ENCODE assay signal across 10 mouse cellular contexts in the genomic region with DNA sequence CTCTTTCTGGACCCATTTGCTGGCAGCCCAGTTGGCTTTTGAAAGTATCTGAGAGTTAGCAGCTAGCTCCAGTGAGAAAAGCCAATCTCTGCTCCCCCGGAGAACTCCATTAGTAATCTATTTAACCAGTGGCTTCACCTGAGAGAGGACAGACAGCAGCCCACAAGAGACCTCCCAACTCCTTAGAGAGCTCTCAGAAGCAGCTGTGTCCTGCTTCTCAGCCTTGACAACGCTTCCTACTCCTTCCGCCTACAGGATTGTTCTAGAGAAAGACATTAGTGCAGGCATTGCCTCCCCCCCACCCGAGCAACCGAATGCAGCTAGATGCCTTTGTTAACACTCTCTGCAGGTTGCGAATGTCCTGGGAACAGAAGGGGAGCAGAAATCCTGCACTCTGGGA. TPM values are rescaled to one million over a fixed set of nuclear protein-coding genes. Genes with fewer than 3 reads are reported as not detected.
DNase-seq lines count a peak whose midpoint lies in the region; ATAC-seq lines count a peak whose summit lies in the region.
"Had no signal": no experiment of that assay in that cellular context is flagged by ENCODE, and none has a peak within 500 bp of the region (broad histone marks: within the 10 kb centered on the region; RNA-seq: fewer than 3 reads in every experiment).

No protein-coding gene starts in this region.

- no peak overlapping the region for H3K4me3 ChIP-seq in forebrain, embryonic 13.5 days
- H3K4me3 ChIP-seq in forebrain, embryonic 12.5 days (replicated peaks) = no peak overlapping the region
- H3K4me3 ChIP-seq in midbrain, embryonic 10.5 days = no peak overlapping the region
- H3K4me3 ChIP-seq in midbrain, embryonic 13.5 days (replicated peaks) = no peak overlapping the region
- H3K4me3 ChIP-seq: megakaryocyte, embryonic 14.5 days had no signal

- H3K36me3 ChIP-seq in forebrain, embryonic 13.5 days (ENCODE audit: poor library complexity, severe bottlenecking) = no peaks in the 10 kb centered on the region
- H3K36me3 ChIP-seq in forebrain, embryonic 12.5 days (replicated peaks) = no peaks in the 10 kb centered on the region
- no peaks in the 10 kb centered on the region for H3K36me3 ChIP-seq in midbrain, embryonic 10.5 days
- no peaks in the 10 kb centered on the region for H3K36me3 ChIP-seq in midbrain, embryonic 13.5 days

- H3K4me2 ChIP-seq in forebrain, embryonic 13.5 days = no peak overlapping the region
- no peak overlapping the region for H3K4me2 ChIP-seq in forebrain, embryonic 12.5 days
- no peak overlapping the region for H3K4me2 ChIP-seq in midbrain, embryonic 13.5 days (replicated peaks)

- no peak overlapping the region for H3K27ac ChIP-seq in forebrain, embryonic 13.5 days
- H3K27ac ChIP-seq in forebrain, embryonic 12.5 days = no peak overlapping the region
- no peak overlapping the region for H3K27ac ChIP-seq in midbrain, embryonic 10.5 days (replicated peaks)
- no peak overlapping the region for H3K27ac ChIP-seq in midbrain, embryonic 13.5 days

- 14% methylated on average over 6 of the region's 6 CpGs for WGBS in forebrain, embryonic 13.5 days
- WGBS in forebrain, embryonic 12.5 days = 12% methylated on average over 6 of the region's 6 CpGs
- WGBS in midbrain, embryonic 10.5 days = 15% methylated on average over 6 of the region's 6 CpGs
- 16% methylated on average over 6 of the region's 6 CpGs for WGBS in midbrain, embryonic 13.5 days

- no peaks in the 10 kb centered on the region for H3K27me3 ChIP-seq in forebrain, embryonic 13.5 days
- no peaks in the 10 kb centered on the region for H3K27me3 ChIP-seq in forebrain, embryonic 12.5 days
- H3K27me3 ChIP-seq in midbrain, embryonic 10.5 days (ENCODE audit: low read depth, poor library complexity, severe bottlenecking) = no peaks in the 10 kb centered on the region
- H3K27me3 ChIP-seq in midbrain, embryonic 13.5 days = no peaks in the 10 kb centered on the region

- DNase-seq in midbrain, embryonic 10.5 days (ENCODE audit: low spot score) = peak; percentile 18
- DNase-seq in kidney, postnatal 4 days = peak; percentile 21 to 34
- DNase-seq in retina, embryonic 14.5 days (ENCODE audit: low spot score) = peak; percentile 42
- DNase-seq in adrenal gland, postnatal 25 days = no peak
- no peak for DNase-seq in cerebellum, postnatal 25 days
- DNase-seq: cerebellum, postnatal 14 days had no signal

- H3K4me1 ChIP-seq in forebrain, embryonic 13.5 days = 0 out of 2 replicates have a peak, but pooled peaks cover 4% of the 10 kb centered on the region
- H3K4me1 ChIP-seq in forebrain, embryonic 12.5 days = peaks cover 5% of the 10 kb centered on the region
- peaks cover 6% of the 10 kb centered on the region for H3K4me1 ChIP-seq in midbrain, embryonic 10.5 days
- H3K4me1 ChIP-seq in midbrain, embryonic 13.5 days (replicated peaks) = peaks cover 8% of the 10 kb centered on the region; the same call in 1 of the 2 replicates
- H3K4me1 ChIP-seq: megakaryocyte, embryonic 14.5 days had no signal

- no peak overlapping the region for H3K9ac ChIP-seq in forebrain, embryonic 13.5 days
- no peak overlapping the region for H3K9ac ChIP-seq in forebrain, embryonic 12.5 days
- H3K9ac ChIP-seq in midbrain, embryonic 13.5 days (replicated peaks) = no peak overlapping the region

- ATAC-seq in forebrain, embryonic 13.5 days = 0 out of 2 replicates have a peak, but pooled peaks have one; percentile 19
- no peak for ATAC-seq in forebrain, embryonic 12.5 days (ENCODE audit: low FRiP score)
- ATAC-seq in midbrain, embryonic 13.5 days = no peak

- no peaks in the 10 kb centered on the region for H3K9me3 ChIP-seq in forebrain, embryonic 13.5 days (replicated peaks)
- H3K9me3 ChIP-seq in forebrain, embryonic 12.5 days = no peaks in the 10 kb centered on the region
- no peaks in the 10 kb centered on the region for H3K9me3 ChIP-seq in midbrain, embryonic 10.5 days (replicated peaks)
- H3K9me3 ChIP-seq in midbrain, embryonic 13.5 days = no peaks in the 10 kb centered on the region

RNA-seq across cellular contexts. Expression of a gene that starts 59.6 kb away (rescaled TPM):
- 0.53 and 1.2 TPM in 2 replicates for polyA plus RNA-seq in forebrain, embryonic 13.5 days (2015; fragmentation: Nextera tagmentation; extraction: Ambion mirVana)
- 0.37 and 0.59 TPM in 2 replicates for polyA plus RNA-seq in forebrain, embryonic 12.5 days (2016; fragmentation: Nextera tagmentation; extraction: Ambion mirVana)
- polyA plus RNA-seq in midbrain, embryonic 10.5 days (2016; fragmentation: Nextera tagmentation; extraction: Ambion mirVana) = 0.07 and 0.31 TPM in 2 replicates
- 2.5 and 2.7 TPM in 2 replicates for polyA plus RNA-seq in midbrain, embryonic 13.5 days (2015; fragmentation: Nextera tagmentation; extraction: Ambion mirVana)
- 19.6 and 20.1 TPM in 2 replicates for total RNA-seq in adrenal gland, postnatal 25 days (2021)

Comparison
In these comparisons a context has a peak if more than half of its experiments do, and no peak if none do; other contexts are left out.
1. DNase-seq: peak in midbrain, embryonic 10.5 days (single experiment), kidney, postnatal 4 days (2 of 2) and retina, embryonic 14.5 days (single experiment); none in adrenal gland, postnatal 25 days (single experiment) and cerebellum, postnatal 25 days (0 of 2).